Mouse (Mus musculus) embryonic fibroblast, embryonic 13.5 days (primary cell): ENCODE data around the gene Apol9a.
"Not testable (repeated sequence)": the region's sequence is repeated elsewhere in the genome, so short reads cannot be mapped to it uniquely, and the experiment has no call there.

Experiments used
- CTCF ChIP-seq: IDR thresholded peaks from 2 replicates; pipeline ENCODE4 v1.5.1; 2011; ENCODE audit warnings: mild to moderate bottlenecking, control low read depth, low read length, moderate library complexity, borderline replicate concordance; ENCODE audit not compliant: insufficient read depth
- POLR2A ChIP-seq: IDR thresholded peaks from 2 replicates; pipeline ENCODE4 v1.6.1; 2011; ENCODE audit warnings: low read depth, mild to moderate bottlenecking, control low read depth, low read length, moderate library complexity

DNA sequence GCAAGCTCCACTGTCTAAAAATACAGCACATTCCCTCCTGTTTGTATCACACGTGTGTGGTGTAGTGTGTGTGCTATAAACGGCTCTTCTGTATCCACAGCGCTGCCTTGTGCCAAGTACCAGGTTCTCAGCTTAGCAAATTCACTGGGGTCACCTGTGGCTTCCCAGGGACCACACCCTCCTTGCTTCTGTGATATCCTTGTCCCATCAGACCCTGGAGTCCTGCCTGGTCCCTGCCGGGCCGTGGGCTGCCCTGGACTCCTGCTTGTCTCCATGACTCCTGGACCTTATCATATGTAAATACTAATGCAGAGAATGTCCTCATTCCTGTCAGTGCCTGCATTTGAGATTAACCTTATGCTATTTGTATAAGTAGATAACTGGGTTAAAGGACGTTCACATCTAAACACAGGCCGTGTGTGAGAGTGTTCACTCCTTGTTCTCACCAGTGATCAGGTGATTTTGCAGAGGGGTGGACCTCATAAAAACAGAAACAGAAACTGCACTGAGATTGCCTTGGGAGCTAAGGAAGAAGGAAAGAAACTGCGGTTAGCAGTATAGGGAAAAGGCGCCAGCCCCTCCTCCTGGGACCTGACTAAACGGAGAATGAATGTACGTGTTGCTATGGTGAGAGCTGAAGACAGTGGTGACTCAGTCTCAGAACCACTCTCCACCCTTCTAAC is 13.3 kb downstream of the Apol9a start:
- TF ChIP-seq CTCF = not testable (repeated sequence)
- TF ChIP-seq POLR2A = peak; percentile 45
